Mouse (Mus musculus) limb, embryonic 12.5 days (tissue): Measurements from ENCODE around the gene Mllt3. TPM values are rescaled to one million over a fixed set of nuclear protein-coding genes. Genes with fewer than 3 reads are reported as not detected.
"Not testable (repeated sequence)": the region's sequence is repeated elsewhere in the genome, so short reads cannot be mapped to it uniquely, and the experiment has no call there.

ENCODE experiments used
- ATAC-seq: fragments of 200-750 bp; cut with Nextera tagmentation; 2 replicates; pipeline ENCODE4 v1.8.0; 2017; ENCODE audit warnings: low read depth, moderate TSS enrichment; ENCODE audit not compliant: insufficient number of reproducible peaks, insufficient read depth, low FRiP score, low TSS enrichment
- H3K27ac ChIP-seq: fragments of 300-500 bp; sonication (generic); 2 replicates; pipeline ENCODE4 v1.5.1; 2016; ENCODE audit warnings: mild to moderate bottlenecking, moderate library complexity
- H3K27me3 ChIP-seq: fragments of 300-500 bp; sonication (generic); 2 replicates; pipeline ENCODE4 v1.6.1; 2016; ENCODE audit warnings: mild to moderate bottlenecking, moderate library complexity
- H3K36me3 ChIP-seq: fragments of 300-500 bp; sonication (generic); 2 replicates; pipeline ENCODE4 v1.6.1; 2016; ENCODE audit warnings: mild to moderate bottlenecking, moderate library complexity
- H3K4me1 ChIP-seq: fragments of 300-500 bp; sonication (generic); replicated peaks from 2 replicates; pipeline ENCODE4 v1.6.1; 2016
- H3K4me2 ChIP-seq: fragments of 300-500 bp; sonication (generic); 2 replicates; pipeline ENCODE4 v1.6.1; 2016; ENCODE audit warnings: mild to moderate bottlenecking, moderate library complexity
- H3K4me3 ChIP-seq: fragments of 300-500 bp; sonication (generic); replicated peaks from 2 replicates; pipeline ENCODE4 v1.5.1; 2016; ENCODE audit warnings: mild to moderate bottlenecking
- H3K9ac ChIP-seq: fragments of 300-500 bp; sonication (generic); replicated peaks from 2 replicates; pipeline ENCODE4 v1.6.1; 2016; ENCODE audit warnings: mild to moderate bottlenecking, moderate library complexity
- H3K9me3 ChIP-seq: fragments of 300-500 bp; sonication (generic); 2 replicates; pipeline ENCODE4 v1.6.1; 2016; ENCODE audit warnings: mild to moderate bottlenecking, moderate library complexity
- WGBS: fragments of 180-500 bp; shearing (Covaris S2); methylation state at CpG from one replicate; pipeline ENCODE4 v1.1.7; 2016; 5-methylcytosine and 5-hydroxymethylcytosine counted together
- polyA plus RNA-seq: library from polyadenylated mRNA; unstranded; fragments of >200 nt; fragmentation: Nextera tagmentation; extraction: Ambion mirVana; gene quantifications from 2 replicates; pipeline ENCODE4 v1.2.1, GENCODE M21; 2016

Mllt3 gene
- polyA plus RNA-seq, 1 experiment from 2014 or later, result 63.8 TPM

DNA sequence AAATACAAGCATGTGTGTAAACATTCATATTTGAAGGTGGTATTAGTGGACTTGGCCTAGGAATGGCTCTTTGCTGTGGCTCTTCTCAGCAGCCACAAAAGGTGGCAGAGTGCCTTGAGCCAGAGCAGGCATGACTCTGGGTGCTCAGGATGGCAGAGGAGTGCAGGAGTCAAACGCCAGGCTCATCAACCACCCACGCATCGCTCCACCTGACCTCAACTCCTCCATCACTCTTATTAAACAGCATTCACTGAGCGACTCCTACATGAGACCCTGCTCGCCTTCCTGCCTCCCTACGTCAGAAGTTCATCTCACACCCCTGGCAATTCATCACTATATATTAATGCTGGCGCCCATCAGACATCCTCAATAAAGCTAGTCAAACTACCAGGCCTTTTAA lies 67.3 kb downstream of the Mllt3 start:
- Histone ChIP-seq H3K4me1 (peaks cover 16% of the 10 kb centered on the region), H3K9me3 (no peaks in the 10 kb centered on the region), H3K9ac (no peak overlapping the region), H3K27me3 (no peaks in the 10 kb centered on the region), H3K27ac (no peak overlapping the region), H3K36me3 (no peaks in the 10 kb centered on the region), H3K4me2 (no peak overlapping the region), H3K4me3 (no peak overlapping the region)
- ATAC-seq, result no peak
- 79% methylated on average over 7 of the region's 7 CpGs for WGBS

DNA sequence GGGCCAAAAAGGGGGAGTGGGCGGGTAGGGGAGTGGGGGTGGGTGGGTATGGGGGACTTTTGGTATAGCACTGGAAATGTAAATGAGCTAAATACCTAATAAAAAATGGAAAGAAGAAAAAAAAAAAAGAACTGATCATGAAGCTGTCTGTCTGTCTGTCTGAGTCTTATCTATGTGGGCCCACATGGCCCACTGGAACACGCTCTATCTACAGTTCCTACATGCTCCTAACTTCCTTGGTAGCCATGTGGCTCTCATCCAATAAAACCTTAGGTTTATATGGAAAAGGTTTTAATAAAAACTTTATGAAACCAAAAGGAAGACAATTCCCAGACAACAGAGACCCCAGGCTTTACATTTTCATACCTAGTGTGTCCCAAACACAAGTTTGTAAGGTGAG lies 68.3 kb downstream of the Mllt3 start:
- ATAC-seq, H3K36me3 ChIP-seq: not testable (repeated sequence)
- peaks cover 15% of the 10 kb centered on the region for H3K4me1 ChIP-seq

DNA sequence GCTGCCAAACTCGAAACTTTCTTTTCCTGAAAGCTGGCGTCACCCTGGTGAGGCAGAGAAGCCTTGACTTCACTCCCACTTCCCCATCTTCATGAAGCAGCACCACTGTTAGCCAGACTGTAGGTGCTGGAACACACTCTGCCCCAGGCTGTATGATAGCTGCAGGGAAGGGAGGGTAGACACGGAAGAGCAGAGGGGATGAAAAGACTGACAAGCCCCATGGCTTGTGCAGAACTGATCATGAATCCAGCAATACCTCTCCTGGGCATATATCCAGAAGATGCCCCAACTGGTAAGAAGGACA lies 69.4 kb downstream of the Mllt3 start:
- Histone ChIP-seq H3K4me2 (no peak overlapping the region), H3K4me1 (peaks cover 15% of the 10 kb centered on the region), H3K27ac (no peak overlapping the region), H3K4me3 (no peak overlapping the region), H3K9ac (no peak overlapping the region), H3K27me3 (no peaks in the 10 kb centered on the region), H3K36me3 (no peaks in the 10 kb centered on the region), H3K9me3 (no peaks in the 10 kb centered on the region)
- no peak for ATAC-seq
- WGBS, result 92% methylated on average over 3 of the region's 3 CpGs

More for the DNA sequence above, 68.3 kb downstream of the Mllt3 start:
- not testable (repeated sequence) for H3K4me2 ChIP-seq, H3K27ac ChIP-seq, H3K27me3 ChIP-seq, H3K4me3 ChIP-seq, H3K9me3 ChIP-seq, H3K9ac ChIP-seq
- 76% methylated on average over 1 of the region's 2 CpGs for WGBS

DNA sequence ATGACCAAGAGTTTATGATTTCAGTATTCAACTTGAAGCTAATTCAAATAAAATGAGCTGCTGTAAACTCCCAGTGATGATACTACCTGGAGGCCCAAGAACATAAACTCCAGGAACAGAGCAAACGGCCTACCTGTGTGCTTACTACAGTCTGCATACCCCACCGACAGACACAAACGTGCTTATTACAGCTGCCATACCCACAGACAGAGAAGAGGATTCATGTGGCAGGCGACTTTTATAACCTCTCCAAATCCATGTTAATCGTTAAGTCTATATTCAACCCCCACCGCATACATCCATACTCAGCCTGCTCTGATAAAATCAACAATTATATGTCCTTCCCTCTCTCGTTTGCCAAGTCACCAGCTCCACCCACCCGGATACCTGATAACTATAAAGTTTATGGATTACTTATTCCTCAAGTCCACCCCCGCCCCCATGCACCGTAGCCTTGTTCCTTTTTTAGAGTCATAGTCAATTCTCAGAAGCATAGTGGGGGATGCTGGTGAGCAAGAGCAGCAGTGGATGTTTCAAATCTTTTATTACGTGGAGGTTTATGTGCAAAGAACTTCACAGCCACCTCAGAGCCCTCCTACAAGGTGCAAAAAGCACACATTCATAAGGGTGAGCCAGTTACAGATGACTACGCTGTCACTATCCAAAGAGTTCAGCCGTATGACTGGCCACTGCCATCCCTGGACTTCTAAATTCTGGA lies 70.0 kb downstream of the Mllt3 start:
- no peaks in the 10 kb centered on the region for H3K27me3 ChIP-seq
- H3K4me3 ChIP-seq, result no peak overlapping the region
- H3K4me2 ChIP-seq, result no peak overlapping the region
- H3K4me1 ChIP-seq, result peaks cover 15% of the 10 kb centered on the region
- H3K27ac ChIP-seq, result no peak overlapping the region
- 72% methylated on average over 13 of the region's 13 CpGs for WGBS
- ATAC-seq, result no peak
- no peaks in the 10 kb centered on the region for H3K9me3 ChIP-seq
- H3K36me3 ChIP-seq, result no peaks in the 10 kb centered on the region
- H3K9ac ChIP-seq, result no peak overlapping the region

DNA sequence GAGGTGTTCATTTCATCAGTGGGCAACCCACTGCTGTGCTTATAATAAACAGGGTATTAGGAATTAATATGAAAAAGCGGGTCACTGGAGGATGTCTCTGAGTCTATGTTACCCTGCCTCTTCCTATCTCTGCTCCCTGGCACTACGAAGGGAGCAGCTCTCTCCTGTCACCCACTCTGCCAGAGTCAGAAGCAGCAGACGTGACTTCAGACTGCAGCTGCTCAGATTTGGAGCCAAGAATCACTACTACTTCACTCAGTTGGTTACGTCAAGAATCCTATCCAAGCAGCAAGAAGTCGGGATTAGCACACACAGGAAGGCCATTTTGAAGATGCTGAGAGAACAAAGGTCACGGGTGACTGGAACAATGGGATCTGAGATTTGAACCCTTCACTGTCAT lies 71.3 kb downstream of the Mllt3 start:
- Histone ChIP-seq H3K9me3 (no peaks in the 10 kb centered on the region), H3K27me3 (no peaks in the 10 kb centered on the region), H3K36me3 (no peaks in the 10 kb centered on the region), H3K4me2 (no peak overlapping the region), H3K4me3 (no peak overlapping the region), H3K27ac (no peak overlapping the region), H3K9ac (no peak overlapping the region), H3K4me1 (peaks cover 15% of the 10 kb centered on the region)
- WGBS, result 88% methylated on average over 6 of the region's 6 CpGs
- no peak for ATAC-seq

DNA sequence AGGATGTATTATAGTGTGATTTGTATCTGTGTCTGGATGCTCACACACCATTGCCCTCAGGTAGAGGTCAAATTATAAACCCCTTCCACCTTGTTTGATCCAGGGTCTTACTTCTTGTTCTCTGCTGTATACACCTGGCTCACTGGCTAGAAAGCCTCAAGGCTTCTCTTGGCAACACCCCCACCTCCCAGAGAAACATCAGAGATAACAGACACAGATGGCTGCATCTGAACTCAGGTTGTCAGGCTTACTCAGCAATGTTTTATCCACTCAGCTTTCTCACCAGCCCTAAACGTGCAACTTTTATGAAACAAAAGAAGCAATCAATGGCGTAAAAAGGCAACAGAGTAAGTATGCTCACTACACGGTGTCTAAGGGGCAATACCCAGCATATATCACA lies 75.3 kb downstream of the Mllt3 start:
- H3K9me3 ChIP-seq, result no peaks in the 10 kb centered on the region
- no peak overlapping the region for H3K9ac ChIP-seq
- H3K4me3 ChIP-seq, result no peak overlapping the region
- peaks cover 10% of the 10 kb centered on the region for H3K4me1 ChIP-seq
- no peak overlapping the region for H3K27ac ChIP-seq
- no peak overlapping the region for H3K4me2 ChIP-seq
- no peaks in the 10 kb centered on the region for H3K36me3 ChIP-seq
- WGBS, result 79% methylated on average over 3 of the region's 3 CpGs
- no peak for ATAC-seq
- no peaks in the 10 kb centered on the region for H3K27me3 ChIP-seq

DNA sequence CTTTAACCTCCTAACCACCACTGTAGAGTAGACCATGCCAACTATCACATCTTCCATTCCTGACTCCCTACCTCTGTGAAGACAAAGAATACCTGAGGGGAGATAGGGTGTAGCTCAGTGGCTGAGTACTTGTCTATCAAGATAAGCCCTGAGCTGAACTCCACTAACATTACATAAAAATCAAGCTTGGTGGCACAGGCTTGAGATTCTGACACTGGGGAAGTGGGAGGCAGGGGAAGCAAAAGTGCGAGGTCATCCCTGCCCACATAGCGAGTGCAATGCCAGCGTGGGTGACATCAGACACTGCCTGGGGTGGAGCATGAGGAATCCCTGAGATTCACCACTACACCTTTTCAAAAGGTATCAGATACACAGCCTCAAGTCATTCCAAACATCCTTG lies 76.0 kb downstream of the Mllt3 start:
- no peak overlapping the region for H3K4me3 ChIP-seq
- no peak overlapping the region for H3K27ac ChIP-seq
- H3K4me2 ChIP-seq, result no peak overlapping the region
- no peaks in the 10 kb centered on the region for H3K27me3 ChIP-seq
- H3K9me3 ChIP-seq, result no peaks in the 10 kb centered on the region
- no peak overlapping the region for H3K9ac ChIP-seq
- 94% methylated on average over 3 of the region's 3 CpGs for WGBS
- peaks cover 10% of the 10 kb centered on the region for H3K4me1 ChIP-seq
- no peak for ATAC-seq
- H3K36me3 ChIP-seq, result no peaks in the 10 kb centered on the region

DNA sequence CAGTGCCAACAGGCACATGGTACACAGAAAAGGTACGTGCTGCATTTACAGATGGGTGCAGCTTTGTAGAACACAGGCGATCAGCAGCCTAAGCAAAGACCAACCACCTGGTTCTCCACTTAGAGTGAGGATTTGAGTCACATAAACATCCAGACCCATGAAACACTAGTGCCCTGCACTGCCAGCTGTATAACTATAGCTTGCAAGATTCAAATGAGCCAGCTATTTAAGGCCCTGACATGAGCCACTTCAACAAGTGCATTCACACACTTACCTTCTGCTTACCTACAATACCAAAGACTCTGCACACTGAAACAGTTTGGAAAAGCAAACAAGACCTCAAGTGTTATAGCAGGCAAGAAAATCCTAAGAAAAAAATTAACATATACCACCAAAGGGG lies 78.0 kb downstream of the Mllt3 start:
- H3K9ac ChIP-seq, result no peak overlapping the region
- WGBS, result 85% methylated on average over 2 of the region's 2 CpGs
- no peak overlapping the region for H3K4me3 ChIP-seq
- H3K4me1 ChIP-seq, result peaks cover 11% of the 10 kb centered on the region
- H3K36me3 ChIP-seq, result no peaks in the 10 kb centered on the region
- no peak overlapping the region for H3K4me2 ChIP-seq
- no peaks in the 10 kb centered on the region for H3K27me3 ChIP-seq
- no peaks in the 10 kb centered on the region for H3K9me3 ChIP-seq
- no peak overlapping the region for H3K27ac ChIP-seq
- ATAC-seq, result no peak

DNA sequence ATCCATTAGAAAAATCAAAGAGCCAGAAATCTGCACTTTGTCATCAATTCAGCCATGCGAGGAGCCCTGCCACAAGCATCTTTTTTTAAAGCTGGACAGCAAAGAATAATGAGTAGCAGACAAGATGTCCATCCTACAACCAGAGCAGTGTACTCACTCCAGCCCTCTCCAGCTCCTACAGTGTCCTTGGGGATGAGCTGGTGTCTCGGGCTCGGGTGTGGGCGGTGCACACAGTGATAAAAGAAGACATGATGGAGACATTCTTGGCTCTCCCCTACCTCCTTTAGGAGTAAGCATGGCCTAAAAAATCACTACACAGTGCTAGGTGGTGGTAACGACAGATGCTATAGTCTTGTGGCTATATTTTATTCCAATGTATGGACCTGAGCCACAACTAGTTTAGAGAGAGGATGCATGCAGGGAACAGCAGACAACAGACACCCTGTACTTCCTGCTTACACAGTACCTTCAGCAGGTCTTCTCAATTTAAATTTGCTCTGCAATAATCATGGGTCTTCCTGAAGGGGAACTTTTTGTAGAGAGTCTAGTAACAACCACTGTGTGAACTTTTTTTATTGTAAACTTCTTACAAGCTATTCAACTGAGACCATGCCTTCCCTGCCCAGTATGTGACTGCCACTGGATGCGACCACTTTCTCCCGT lies 78.6 kb downstream of the Mllt3 start:
- 78% methylated on average over 7 of the region's 7 CpGs for WGBS
- Histone ChIP-seq H3K9me3 (no peaks in the 10 kb centered on the region), H3K36me3 (no peaks in the 10 kb centered on the region), H3K4me2 (no peak overlapping the region), H3K9ac (no peak overlapping the region), H3K27me3 (no peaks in the 10 kb centered on the region), H3K4me1 (peaks cover 17% of the 10 kb centered on the region), H3K27ac (no peak overlapping the region), H3K4me3 (no peak overlapping the region)
- no peak for ATAC-seq

DNA sequence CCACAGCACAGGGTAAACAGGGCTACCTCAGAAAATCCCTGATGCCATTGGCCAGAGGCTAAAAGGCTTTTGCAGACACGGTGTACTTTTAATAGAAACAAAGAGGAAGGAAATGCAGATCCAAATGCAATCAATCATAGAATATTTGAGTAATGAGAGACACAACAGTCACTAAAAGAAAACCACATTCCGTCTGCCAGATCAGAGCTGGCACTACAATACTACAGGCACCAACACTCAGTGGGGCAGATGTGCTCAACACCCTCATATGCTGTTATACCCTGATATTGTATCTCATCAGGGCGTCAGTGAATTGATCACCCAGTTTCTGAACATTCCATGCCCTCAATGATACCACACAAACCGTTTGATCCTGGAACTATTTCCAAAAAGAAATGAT lies 79.4 kb downstream of the Mllt3 start:
- H3K4me3 ChIP-seq, result no peak overlapping the region
- H3K4me1 ChIP-seq, result peaks cover 22% of the 10 kb centered on the region
- H3K36me3 ChIP-seq, result no peaks in the 10 kb centered on the region
- H3K27ac ChIP-seq, result no peak overlapping the region
- no peaks in the 10 kb centered on the region for H3K9me3 ChIP-seq
- ATAC-seq, result no peak
- no peaks in the 10 kb centered on the region for H3K27me3 ChIP-seq
- H3K4me2 ChIP-seq, result no peak overlapping the region
- H3K9ac ChIP-seq, result no peak overlapping the region
- 70% methylated on average over 4 of the region's 4 CpGs for WGBS

DNA sequence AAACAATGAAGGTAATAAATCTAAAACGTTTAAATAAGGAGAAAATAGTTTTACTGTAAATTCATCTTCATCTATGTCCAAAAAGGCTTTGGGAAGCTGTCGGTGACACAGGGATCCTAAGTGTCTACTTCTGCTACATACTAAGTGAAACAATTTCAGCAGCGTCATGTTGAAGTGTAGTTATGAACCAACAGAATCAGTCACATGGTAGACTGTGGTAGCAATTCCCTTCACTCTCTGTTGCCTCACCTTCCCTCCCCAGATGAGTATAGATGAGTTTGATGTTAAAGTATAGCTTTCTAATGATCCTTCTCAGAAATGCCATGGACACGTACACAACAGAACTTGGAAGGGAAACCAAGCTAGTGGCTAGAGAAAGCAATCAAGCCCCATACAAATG lies 79.9 kb downstream of the Mllt3 start:
- 83% methylated on average over 4 of the region's 4 CpGs for WGBS
- Histone ChIP-seq H3K4me1 (peaks cover 22% of the 10 kb centered on the region), H3K9me3 (no peaks in the 10 kb centered on the region), H3K4me2 (no peak overlapping the region), H3K36me3 (no peaks in the 10 kb centered on the region), H3K27ac (no peak overlapping the region), H3K27me3 (no peaks in the 10 kb centered on the region), H3K4me3 (no peak overlapping the region), H3K9ac (no peak overlapping the region)
- no peak for ATAC-seq

DNA sequence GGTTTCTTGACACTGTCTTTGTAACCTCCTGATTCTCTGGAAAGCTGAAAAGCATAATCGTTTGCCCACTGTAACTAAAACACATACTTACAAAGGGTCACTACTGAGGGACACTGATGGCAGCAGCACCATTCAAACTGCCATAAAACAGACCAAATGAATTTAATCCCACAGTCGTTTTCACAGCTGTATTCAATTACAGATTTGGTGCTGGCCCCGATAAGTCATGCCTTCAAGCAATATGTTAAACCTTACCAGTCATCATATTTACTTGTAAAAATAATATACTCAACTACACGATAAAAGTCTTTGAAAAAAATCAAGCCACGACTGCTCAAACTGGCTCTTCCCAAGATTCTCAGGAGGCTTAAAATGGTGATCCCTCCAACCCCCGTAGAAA lies 83.7 kb downstream of the Mllt3 start:
- no peak for ATAC-seq
- Histone ChIP-seq H3K9me3 (no peaks in the 10 kb centered on the region), H3K4me2 (no peak overlapping the region), H3K9ac (no peak overlapping the region), H3K4me3 (no peak overlapping the region), H3K4me1 (peaks cover 27% of the 10 kb centered on the region), H3K36me3 (no peaks in the 10 kb centered on the region), H3K27me3 (no peaks in the 10 kb centered on the region), H3K27ac (no peak overlapping the region)
- WGBS, result 23% methylated on average over 6 of the region's 6 CpGs
